Mouse (Mus musculus) ZHBTc4 (cell line): Measurements from ENCODE around the gene Tmed8.
"Not testable (repeated sequence)": the region's sequence is repeated elsewhere in the genome, so short reads cannot be mapped to it uniquely, and the experiment has no call there.

Experiments
- DNase-seq: peaks from one replicate; pipeline ENCODE4 v3.0.0-alpha.2; 2011; ENCODE audit warnings: low read depth, low spot score

Tmed8 gene

GRCm38 (mm10) chr12:87160310-87160709, 39.9 kb downstream of the Tmed8 start:
- DNase-seq = no peak

- no peak for DNase-seq
Measured at GRCm38 (mm10) chr12:87158099-87158498, 42.2 kb downstream of the Tmed8 start.

- DNase-seq = peak; percentile 43
Measured at GRCm38 (mm10) chr12:87157361-87157760, 42.9 kb downstream of the Tmed8 start.

- DNase-seq = not testable (repeated sequence)
Measured at GRCm38 (mm10) chr12:87154448-87154847, 45.8 kb downstream of the Tmed8 start.

- DNase-seq = peak; percentile 33
Measured at GRCm38 (mm10) chr12:87149471-87149870, 50.8 kb downstream of the Tmed8 start.

GRCm38 (mm10) chr12:87148136-87148535, 52.1 kb downstream of the Tmed8 start:
- DNase-seq = no peak

- peak; percentile 99 for DNase-seq
Measured at GRCm38 (mm10) chr12:87147395-87148089, 52.7 kb downstream of the Tmed8 start, which contains the start of gene Pomt2. Gene Pomt2 (minus strand): TSS chr12:87147968.

GRCm38 (mm10) chr12:87146966-87147365, 53.3 kb downstream of the Tmed8 start, which contains the start of gene Gstz1:
Gene Gstz1 (plus strand): TSS chr12:87147165.
- DNase-seq = peak; percentile 95

GRCm38 (mm10) chr12:87142156-87142555, 58.1 kb downstream of the Tmed8 start:
- no peak for DNase-seq

- no peak for DNase-seq
Measured at GRCm38 (mm10) chr12:87138768-87139167, 61.5 kb downstream of the Tmed8 start.

GRCm38 (mm10) chr12:87138342-87138701, 61.9 kb downstream of the Tmed8 start:
- peak; percentile 9 for DNase-seq

- peak; percentile 17 for DNase-seq
Measured at GRCm38 (mm10) chr12:87137439-87138341, 62.6 kb downstream of the Tmed8 start.

- no peak for DNase-seq
Measured at GRCm38 (mm10) chr12:87132784-87133183, 67.5 kb downstream of the Tmed8 start.

- no peak for DNase-seq
Measured at GRCm38 (mm10) chr12:87132210-87132609, 68.0 kb downstream of the Tmed8 start.

GRCm38 (mm10) chr12:87131619-87132018, 68.6 kb downstream of the Tmed8 start:
- peak; percentile 33 for DNase-seq

GRCm38 (mm10) chr12:87131181-87131580, 69.1 kb downstream of the Tmed8 start:
- no peak for DNase-seq

- DNase-seq = no peak
Measured at GRCm38 (mm10) chr12:87130224-87130623, 70.0 kb downstream of the Tmed8 start.

- no peak for DNase-seq
Measured at GRCm38 (mm10) chr12:87127256-87127655, 73.0 kb downstream of the Tmed8 start.

GRCm38 (mm10) chr12:87121918-87122589, 78.2 kb downstream of the Tmed8 start:
- DNase-seq = no peak
